Mouse (Mus musculus): ENCODE results near the gene Cyp1a2. TPM values are rescaled to one million over a fixed set of nuclear protein-coding genes. Genes with fewer than 3 reads are reported as not detected.
A peak's percentile ranks its signal among the peaks of the same experiment; 100 is the strongest.

Cyp1a2 gene
- total RNA-seq, 4 experiments from 2014 or later, result not detected

DNA sequence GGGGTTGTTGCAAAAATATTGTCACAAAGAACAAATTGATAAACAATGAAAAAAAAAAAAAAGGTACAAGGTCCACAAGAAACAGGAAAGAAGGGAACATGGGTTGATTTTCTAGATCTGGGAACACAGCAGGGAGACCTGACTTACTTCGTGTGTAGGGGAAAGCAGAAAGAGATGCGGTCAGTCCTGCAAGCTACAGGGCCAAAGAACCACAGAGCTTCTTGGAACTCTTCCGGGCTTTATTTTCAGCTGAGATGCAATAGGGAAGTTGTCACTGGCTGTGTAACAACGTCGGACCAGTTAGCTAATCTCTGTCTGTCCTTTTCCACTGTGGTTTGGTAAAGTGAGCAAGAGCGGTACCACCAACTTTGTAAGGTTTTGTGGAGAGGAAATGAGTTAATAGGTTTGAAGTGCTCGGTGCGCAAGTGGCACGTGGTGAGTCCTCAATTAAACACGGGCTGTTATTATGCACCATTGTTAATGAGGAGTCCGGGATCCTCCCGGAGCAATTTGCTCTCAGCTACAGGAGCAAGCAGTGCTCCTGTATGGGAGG lies 36.9 kb downstream of the Cyp1a2 start:
- DNase-seq (ENCODE audit: low spot score), result no peak

GRCm38 (mm10) chr9:57644944-57645893 lies 38.3 kb downstream of the Cyp1a2 start:
- DNase-seq (ENCODE audit: low spot score), result peak; percentile 93

GRCm38 (mm10) chr9:57644442-57644943 lies 39.0 kb downstream of the Cyp1a2 start:
- no peak for DNase-seq (ENCODE audit: low spot score)

- DNase-seq (ENCODE audit: low spot score), result no peak
Observed at GRCm38 (mm10) chr9:57643856-57644180, 39.7 kb downstream of the Cyp1a2 start.

DNA sequence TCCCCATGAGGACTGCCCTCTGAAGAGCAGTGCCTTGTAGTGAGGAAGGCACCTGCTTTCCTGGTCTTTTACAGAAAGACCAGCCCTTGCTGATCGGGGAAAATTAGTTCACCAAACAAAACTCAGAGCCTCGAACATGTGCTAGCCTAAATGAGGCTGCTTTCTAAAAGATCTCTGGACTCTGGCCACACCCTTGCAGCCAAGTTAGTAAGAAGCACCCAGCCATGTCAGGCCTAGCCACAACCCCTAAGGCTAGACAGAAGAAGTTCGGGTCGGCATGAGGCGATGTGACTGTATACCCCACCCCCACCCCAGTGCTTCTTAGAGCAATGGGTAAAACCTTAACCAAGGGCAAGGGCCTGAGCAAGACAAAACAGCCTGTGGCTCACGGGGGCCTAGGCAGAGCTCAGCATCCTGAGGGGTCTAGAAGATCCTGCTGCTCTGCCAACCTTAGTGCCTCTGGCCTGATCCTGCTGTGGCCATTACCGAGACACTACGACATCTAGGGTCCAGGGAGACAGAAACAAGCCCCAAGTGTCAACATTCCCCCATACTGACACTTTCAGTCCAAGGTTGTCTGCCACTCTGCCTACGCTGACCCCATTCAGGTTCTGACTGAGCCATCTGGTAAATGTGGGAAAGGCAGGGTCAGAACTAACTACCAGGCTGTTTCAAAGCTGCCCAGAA lies 40.2 kb downstream of the Cyp1a2 start:
- no peak for DNase-seq (ENCODE audit: low spot score)

DNA sequence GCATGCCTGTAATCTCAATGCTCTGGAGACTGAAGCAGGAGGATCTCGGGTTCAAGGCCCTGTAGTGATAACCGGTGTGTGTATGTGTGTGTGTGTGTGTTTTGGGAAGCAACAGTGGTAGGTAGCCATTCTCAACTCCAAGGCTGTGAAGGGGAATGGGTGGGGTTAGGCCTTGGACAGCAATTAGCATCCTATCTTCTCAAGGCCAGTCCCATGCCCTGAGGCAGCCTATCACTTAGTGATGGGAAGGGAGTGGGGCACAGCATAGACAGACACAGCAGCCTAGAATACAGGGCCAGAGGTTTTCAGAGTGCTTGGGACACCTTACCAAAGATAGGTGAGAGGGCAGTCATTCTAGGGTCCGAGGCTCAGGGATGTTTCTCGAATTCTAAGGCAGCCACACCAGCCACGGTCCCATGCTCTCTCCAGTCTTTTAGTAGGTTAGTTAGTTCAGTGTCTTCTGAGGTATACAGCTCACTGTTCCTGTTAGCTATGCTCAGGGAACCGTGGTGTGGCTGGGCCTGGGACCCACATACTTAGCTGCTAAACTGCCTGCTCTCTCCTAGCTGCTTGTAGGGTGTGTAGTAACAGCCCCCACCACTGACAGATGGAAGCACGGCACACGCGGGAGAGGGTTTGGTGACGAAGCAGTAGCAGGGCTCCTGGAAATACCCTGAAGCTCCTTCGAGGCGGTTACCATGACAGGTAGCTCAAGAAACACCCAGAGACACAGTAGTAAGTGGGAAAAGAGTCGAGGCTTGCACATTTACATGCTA lies 41.5 kb downstream of the Cyp1a2 start:
- no peak for DNase-seq (ENCODE audit: low spot score)

- DNase-seq (ENCODE audit: low spot score), result no peak
Observed at GRCm38 (mm10) chr9:57641022-57641421, 42.5 kb downstream of the Cyp1a2 start.

- peak; percentile 68 for DNase-seq (ENCODE audit: low spot score)
Observed at GRCm38 (mm10) chr9:57640384-57640783, 43.1 kb downstream of the Cyp1a2 start.

GRCm38 (mm10) chr9:57639661-57640328 lies 43.7 kb downstream of the Cyp1a2 start:
- DNase-seq (ENCODE audit: low spot score), result no peak

DNA sequence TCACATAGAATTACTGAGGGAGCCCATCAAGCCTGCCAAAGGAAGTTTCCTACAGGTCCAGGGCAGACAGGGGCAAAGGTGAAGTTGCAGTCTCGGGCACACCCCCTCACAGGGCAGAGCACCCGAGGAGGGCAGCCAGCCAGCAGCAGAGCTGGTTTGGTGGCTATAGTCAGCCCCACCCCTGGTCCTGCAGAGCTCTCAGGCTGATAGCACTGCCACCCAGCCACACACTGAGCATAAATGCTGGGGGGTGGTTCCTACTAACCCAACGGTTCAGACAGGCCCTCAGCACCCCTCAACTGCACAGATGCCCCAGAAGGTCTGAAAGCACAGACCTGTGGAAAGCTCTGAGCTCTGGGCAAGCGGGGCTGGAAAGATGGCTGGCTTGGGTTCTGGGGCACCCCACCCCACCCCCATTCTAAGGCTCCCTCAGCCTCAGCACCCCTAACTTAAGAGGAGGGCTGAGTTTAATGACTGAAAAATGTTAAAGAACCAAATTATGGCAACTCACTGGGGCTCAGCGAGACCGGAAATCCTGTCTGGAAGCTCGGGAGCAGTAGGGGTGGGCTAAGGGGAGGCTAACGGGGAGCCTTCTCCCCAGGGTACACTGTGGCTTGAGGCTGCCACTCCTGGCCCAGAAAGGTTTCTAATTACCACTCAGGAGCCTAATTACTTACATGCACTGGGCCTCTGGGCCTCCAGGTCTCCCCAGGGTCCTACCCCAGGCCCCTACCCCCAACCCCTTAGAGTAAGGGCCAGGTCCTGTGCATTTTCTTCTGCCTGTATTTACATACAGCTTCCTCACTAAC lies 44.6 kb downstream of the Cyp1a2 start:
- no peak for DNase-seq (ENCODE audit: low spot score)

- no peak for DNase-seq (ENCODE audit: low spot score)
Observed at GRCm38 (mm10) chr9:57637741-57638322, 45.7 kb downstream of the Cyp1a2 start.

- DNase-seq (ENCODE audit: low spot score), result no peak
Observed at GRCm38 (mm10) chr9:57637272-57637671, 46.2 kb downstream of the Cyp1a2 start.

DNA sequence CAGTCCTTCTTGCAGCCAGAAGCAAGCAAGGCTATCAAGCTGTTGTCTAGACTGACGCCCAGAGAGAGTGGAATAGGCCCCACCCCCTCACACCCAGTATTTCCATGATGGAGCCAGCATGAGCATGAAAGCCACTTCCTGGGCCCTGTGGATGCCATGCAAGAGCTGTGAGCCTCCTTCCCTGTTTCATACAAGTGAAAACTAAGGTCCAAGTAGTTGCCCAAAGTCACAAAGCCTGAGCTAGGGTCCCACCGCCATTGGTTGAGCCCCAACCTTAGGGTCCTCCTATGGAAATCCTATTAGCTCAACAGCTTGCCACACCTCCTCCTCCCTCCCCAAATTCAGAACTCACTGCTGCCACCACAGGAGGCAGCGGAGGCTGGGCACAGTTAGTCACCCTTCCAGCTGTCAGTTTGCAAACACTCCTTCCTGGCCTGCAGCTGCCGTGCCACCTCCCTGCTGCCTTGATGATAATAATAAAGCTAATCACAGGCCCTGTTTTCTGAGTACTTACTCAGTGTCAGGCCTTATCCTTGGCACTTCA lies 50.0 kb downstream of the Cyp1a2 start:
- DNase-seq (ENCODE audit: low spot score), result no peak

- DNase-seq (ENCODE audit: low spot score), result peak; percentile 83
Observed at GRCm38 (mm10) chr9:57629118-57629874, 54.2 kb downstream of the Cyp1a2 start.

DNA sequence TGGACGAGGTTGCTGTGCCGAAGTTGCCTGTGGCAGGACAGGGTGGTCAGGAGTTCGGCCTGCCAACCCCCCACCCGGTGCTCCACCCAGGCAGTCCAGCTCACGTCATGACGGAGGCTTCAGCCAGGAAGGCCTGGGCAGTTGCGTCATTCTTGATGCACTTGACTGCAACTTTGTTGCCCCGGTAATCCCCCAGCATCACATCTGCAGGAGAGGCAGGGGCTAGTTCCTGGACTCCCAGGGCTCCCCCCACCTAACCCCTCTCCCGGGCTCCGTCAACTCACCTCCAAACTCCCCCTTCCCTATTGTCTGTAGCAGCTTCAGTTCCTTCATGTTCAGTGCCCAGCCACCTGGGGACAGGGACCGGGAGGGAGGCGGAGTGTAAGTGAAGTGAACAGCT lies 54.8 kb downstream of the Cyp1a2 start:
- no peak for DNase-seq (ENCODE audit: low spot score)

- DNase-seq (ENCODE audit: low spot score), result no peak
Observed at GRCm38 (mm10) chr9:57627892-57628291, 55.6 kb downstream of the Cyp1a2 start.

DNA sequence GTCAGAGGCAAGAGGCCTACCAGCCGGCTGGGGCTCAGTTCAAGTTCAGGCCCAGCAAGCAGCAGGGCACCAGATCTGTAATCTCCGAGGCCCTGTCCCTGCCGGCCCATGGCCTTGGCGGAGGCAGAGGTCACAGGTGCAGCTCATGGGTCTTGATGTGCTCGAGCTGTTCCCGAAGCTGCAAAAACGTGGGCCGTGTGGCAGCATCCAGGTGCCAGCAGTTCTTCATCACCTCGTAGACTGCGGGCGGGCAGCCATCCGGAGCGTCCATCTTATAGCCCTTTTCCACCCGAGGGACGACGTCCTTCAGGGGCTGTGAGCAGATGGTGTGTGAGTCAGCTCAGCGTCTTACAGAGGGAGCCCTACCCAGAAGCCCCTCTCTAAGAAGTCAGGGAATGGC lies 56.3 kb downstream of the Cyp1a2 start:
- no peak for DNase-seq (ENCODE audit: low spot score)

Measured in heart, adult 8-10 months (tissue).